Mouse (Mus musculus) kidney, adult 2 months (tissue): ENCODE measurements around the gene Sorbs1. TPM values are rescaled to one million over a fixed set of nuclear protein-coding genes. Genes with fewer than 3 reads are reported as not detected.
A peak's percentile ranks its signal among the peaks of the same experiment; 100 is the strongest.

Experiments
- DNase-seq: peaks from one replicate; pipeline ENCODE4 v3.0.0; 2021
- H3K27ac ChIP-seq: fragments of 200-500 bp; 2 replicates; pipeline ENCODE4 v1.5.1; 2012; ENCODE audit warnings: low read depth, low read length, control low read depth, inconsistent platforms; ENCODE audit not compliant: insufficient read depth
- H3K27me3 ChIP-seq: fragments of 200-500 bp; replicated peaks from 2 replicates; pipeline ENCODE4 v1.6.1; 2012; ENCODE audit warnings: mild to moderate bottlenecking, moderate library complexity, low read length, inconsistent platforms; ENCODE audit not compliant: control insufficient read depth, insufficient read depth
- H3K36me3 ChIP-seq: fragments of 200-500 bp; 2 replicates; pipeline ENCODE4 v1.6.1; 2012; ENCODE audit warnings: mild to moderate bottlenecking, moderate library complexity, low read length, inconsistent platforms; ENCODE audit not compliant: control insufficient read depth, insufficient read depth
- H3K4me1 ChIP-seq: fragments of 200-500 bp; 2 replicates; pipeline ENCODE4 v1.6.1; 2011; ENCODE audit warnings: low read length; ENCODE audit not compliant: control insufficient read depth, insufficient read depth
- H3K4me3 ChIP-seq: fragments of 200-500 bp; 2 replicates; pipeline ENCODE4 v1.5.1; 2011; ENCODE audit warnings: mild to moderate bottlenecking, low read depth, low read length, control low read depth; ENCODE audit not compliant: insufficient read depth
- CTCF ChIP-seq: fragments of 200-500 bp; conservative IDR thresholded peaks from 2 replicates; pipeline ENCODE4 v1.5.1; 2011; ENCODE audit warnings: low read depth, mild to moderate bottlenecking, control low read depth, low read length, moderate library complexity, mixed read lengths; ENCODE audit not compliant: insufficient read depth, insufficient read length
- POLR2A ChIP-seq: fragments of 200-500 bp; IDR thresholded peaks from one replicate; pipeline ENCODE4 v1.6.1; 2011; ENCODE audit warnings: low read depth, low read length, control low read depth
- WGBS: fragments of 180-500 bp; shearing (Covaris S2); methylation state at CpG from one replicate; pipeline ENCODE4 v1.1.7; 2018; 5-methylcytosine and 5-hydroxymethylcytosine counted together
- polyA plus RNA-seq: library from polyadenylated mRNA; depleted of rRNA; stranded (reverse); fragments of >200 nt; gene quantifications from 2 replicates; pipeline ENCODE4 v1.2.3, GENCODE M21; 2012

Sorbs1 gene
- polyA plus RNA-seq, 1 experiment, result 52.5 TPM

GRCm38 (mm10) chr19:40366163-40366941, 147.2 kb downstream of the Sorbs1 start:
- no peaks in the 10 kb centered on the region; the same call in 1 of the 2 replicates for H3K36me3 ChIP-seq
- no peaks in the 10 kb centered on the region for H3K27me3 ChIP-seq
- H3K27ac ChIP-seq, result peak overlapping the region; percentile 62
- H3K4me1 ChIP-seq, result peaks cover 11% of the 10 kb centered on the region
- DNase-seq, result peak; percentile 82
- 16% methylated on average over 11 of the region's 11 CpGs for WGBS
- H3K4me3 ChIP-seq, result no peak overlapping the region
- no peak for TF ChIP-seq CTCF
- TF ChIP-seq POLR2A, result no peak

GRCm38 (mm10) chr19:40365137-40365536, 148.4 kb downstream of the Sorbs1 start:
- H3K4me3 ChIP-seq, result no peak overlapping the region
- H3K36me3 ChIP-seq, result no peaks in the 10 kb centered on the region; the same call in 1 of the 2 replicates
- H3K4me1 ChIP-seq, result peaks cover 11% of the 10 kb centered on the region
- no peak overlapping the region; the same call in 1 of the 2 replicates for H3K27ac ChIP-seq
- peak; percentile 92 for DNase-seq
- no peaks in the 10 kb centered on the region for H3K27me3 ChIP-seq
- TF ChIP-seq POLR2A (no peak), CTCF (no peak)
- 35% methylated on average over 5 of the region's 5 CpGs for WGBS

- Histone ChIP-seq H3K27ac (no peak overlapping the region), H3K36me3 (no peaks in the 10 kb centered on the region; the same call in 1 of the 2 replicates), H3K4me3 (no peak overlapping the region), H3K27me3 (no peaks in the 10 kb centered on the region), H3K4me1 (peaks cover 11% of the 10 kb centered on the region)
- DNase-seq, result no peak
- 96% methylated on average over 5 of the region's 5 CpGs for WGBS
- peak; percentile 43 for TF ChIP-seq CTCF
- no peak for TF ChIP-seq POLR2A
Observed at GRCm38 (mm10) chr19:40363447-40363846, 150.1 kb downstream of the Sorbs1 start.

GRCm38 (mm10) chr19:40362203-40362865, 151.2 kb downstream of the Sorbs1 start:
- no peaks in the 10 kb centered on the region; the same call in 1 of the 2 replicates for H3K36me3 ChIP-seq
- DNase-seq, result no peak
- no peak overlapping the region for H3K27ac ChIP-seq

GRCm38 (mm10) chr19:40359712-40360394, 153.7 kb downstream of the Sorbs1 start:
- H3K27ac ChIP-seq, result no peak overlapping the region
- H3K4me3 ChIP-seq, result no peak overlapping the region
- 90% methylated on average over 5 of the region's 5 CpGs for WGBS
- no peaks in the 10 kb centered on the region for H3K27me3 ChIP-seq
- H3K36me3 ChIP-seq, result no peaks in the 10 kb centered on the region; the same call in 1 of the 2 replicates
- DNase-seq, result no peak
- TF ChIP-seq POLR2A, result no peak
- no peak for TF ChIP-seq CTCF
- no peaks in the 10 kb centered on the region for H3K4me1 ChIP-seq

More at GRCm38 (mm10) chr19:40362203-40362865, 151.2 kb downstream of the Sorbs1 start:
- TF ChIP-seq POLR2A, result no peak
- TF ChIP-seq CTCF, result no peak
- Histone ChIP-seq H3K27me3 (no peaks in the 10 kb centered on the region), H3K4me3 (no peak overlapping the region), H3K4me1 (peaks cover 11% of the 10 kb centered on the region)
- WGBS, result 60% methylated on average over 12 of the region's 12 CpGs

GRCm38 (mm10) chr19:40356536-40357522, 156.8 kb downstream of the Sorbs1 start:
- peak; percentile 65 for DNase-seq
- H3K27me3 ChIP-seq, result no peaks in the 10 kb centered on the region
- no peaks in the 10 kb centered on the region for H3K4me1 ChIP-seq
- no peak overlapping the region for H3K27ac ChIP-seq
- no peak overlapping the region for H3K4me3 ChIP-seq
- no peaks in the 10 kb centered on the region for H3K36me3 ChIP-seq
- WGBS, result 71% methylated on average over 15 of the region's 15 CpGs
- no peak for TF ChIP-seq POLR2A
- no peak for TF ChIP-seq CTCF
